Mouse (Mus musculus): ENCODE measurements around the gene Tax1bp1. TPM values are rescaled to one million over a fixed set of nuclear protein-coding genes. Genes with fewer than 3 reads are reported as not detected.
A peak's percentile ranks its signal among the peaks of the same experiment; 100 is the strongest.
"Not testable (repeated sequence)": the region's sequence is repeated elsewhere in the genome, so short reads cannot be mapped to it uniquely, and the experiment has no call there.

The Tax1bp1 gene
- 100 to 1,000 TPM; 122 to 136 TPM for total RNA-seq (2021)
- long read RNA-seq, experiment 1, transcript Tax1bp1-201 (18 exons, 3,285 nt): major isoform, 180 of 218 reads
- long read RNA-seq, experiment 1, partial matches to known transcripts: 9 of 218 reads
- long read RNA-seq, experiment 1, other reads (novel, unspliced or antisense): 29 of 218 reads
- long read RNA-seq, experiment 2, transcript Tax1bp1-201 (18 exons, 3,285 nt): major isoform, 121 of 142 reads
- long read RNA-seq, experiment 2, partial matches to known transcripts: 8 of 142 reads
- long read RNA-seq, experiment 2, other reads (novel, unspliced or antisense): 13 of 142 reads

DNA sequence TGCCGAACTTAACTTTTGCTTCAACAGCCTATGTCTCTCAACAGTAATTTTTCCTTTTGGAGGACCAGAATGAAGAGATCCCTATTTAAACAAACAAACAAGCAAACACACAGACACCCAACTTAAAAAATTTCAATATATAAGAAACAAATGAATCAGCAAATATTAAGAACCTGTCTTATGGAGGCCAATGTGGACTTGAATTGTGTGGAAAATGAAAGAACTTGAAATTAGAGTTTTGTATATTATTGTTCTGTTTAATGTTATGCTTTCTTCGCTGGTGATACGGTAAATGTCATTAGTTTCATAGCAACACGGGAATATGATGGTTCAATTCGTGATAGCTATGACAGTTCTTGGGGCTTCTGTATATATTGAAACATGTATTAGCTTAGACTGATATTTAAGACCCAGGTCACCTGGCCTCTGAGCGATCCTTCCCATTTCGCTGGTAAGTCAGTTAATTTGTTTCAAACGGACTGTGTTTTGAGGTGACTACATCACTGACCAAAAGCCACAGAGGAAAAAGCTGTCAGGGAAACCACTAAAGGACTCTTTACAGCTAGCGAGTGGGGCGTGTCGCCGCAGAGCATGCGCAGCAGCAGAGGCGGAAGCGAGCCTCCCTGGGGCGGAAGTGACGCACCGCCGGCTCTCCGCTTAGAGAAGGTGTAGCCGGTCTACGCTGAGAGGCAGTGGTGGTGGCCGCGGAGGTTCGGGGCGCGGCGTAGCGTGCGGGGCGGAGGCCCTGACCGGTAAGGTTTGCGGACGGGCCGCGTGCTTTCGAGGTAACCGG is at the start of gene Tax1bp1:
Gene Tax1bp1 (plus strand): TSS at position 626 of the 793 bp plus-strand sequence.
- peak; percentile 91 to 94 for DNase-seq (ENCODE audit: extremely low spot score in 1 of 2, low spot score in 2 of 2)
- intact Hi-C loops (cut with DNase I): loop anchor here (1.0 to 5.0 kb wide), 2 partner anchors 51 to 73 kb away; partner anchors contain the start of gene Hibadh

GRCm38 (mm10) chr6:52667641-52668040 is 45.9 kb upstream of the Tax1bp1 start:
- H3K27ac ChIP-seq: no peak overlapping the region
- H3K4me3 ChIP-seq: no peak overlapping the region
- intact Hi-C loops (cut with DNase I): no loop called here
- DNase-seq (ENCODE audit: extremely low spot score in 1 of 2, low spot score in 2 of 2): no peak
- no peak for TF ChIP-seq CTCF (IDR thresholded peaks at IDR 0.05)

More for the DNA sequence above, at the start of gene Tax1bp1:
- H3K4me3 ChIP-seq: peak within 1 kb of the TSS; percentile 79
- H3K27ac ChIP-seq: peak within 1 kb of the TSS; percentile 97
- no peak for TF ChIP-seq CTCF (IDR thresholded peaks at IDR 0.05)

DNA sequence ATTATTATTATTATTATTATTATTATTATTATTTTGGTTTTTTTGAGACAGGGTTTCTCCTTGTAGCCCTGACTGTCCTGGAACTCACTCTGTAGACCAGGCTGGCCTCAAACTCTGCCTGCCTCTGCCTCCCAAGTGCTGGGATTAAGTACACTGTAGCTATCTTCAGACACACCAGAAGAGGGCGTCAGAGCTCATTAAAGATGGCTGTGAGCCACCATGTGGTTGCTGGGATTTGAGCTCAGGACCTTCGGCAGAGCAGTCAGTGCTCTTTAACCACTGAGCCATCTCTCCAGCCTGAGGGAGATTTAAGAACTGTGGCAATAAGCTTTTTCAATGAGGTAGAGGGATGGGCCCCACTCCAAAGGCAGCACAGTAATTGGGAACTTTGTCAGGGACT is 43.7 kb upstream of the Tax1bp1 start:
- intact Hi-C loops (cut with DNase I); H3K4me3 ChIP-seq; H3K27ac ChIP-seq; DNase-seq (ENCODE audit: extremely low spot score in 1 of 2, low spot score in 2 of 2): not testable (repeated sequence)

GRCm38 (mm10) chr6:52671791-52672190 is 41.7 kb upstream of the Tax1bp1 start:
- no peak for TF ChIP-seq CTCF (IDR thresholded peaks at IDR 0.05)
- Histone ChIP-seq H3K27ac (no peak overlapping the region), H3K4me3 (no peak overlapping the region)
- DNase-seq (ENCODE audit: extremely low spot score in 1 of 2, low spot score in 2 of 2): no peak
- intact Hi-C loops (cut with DNase I): no loop called here

DNA sequence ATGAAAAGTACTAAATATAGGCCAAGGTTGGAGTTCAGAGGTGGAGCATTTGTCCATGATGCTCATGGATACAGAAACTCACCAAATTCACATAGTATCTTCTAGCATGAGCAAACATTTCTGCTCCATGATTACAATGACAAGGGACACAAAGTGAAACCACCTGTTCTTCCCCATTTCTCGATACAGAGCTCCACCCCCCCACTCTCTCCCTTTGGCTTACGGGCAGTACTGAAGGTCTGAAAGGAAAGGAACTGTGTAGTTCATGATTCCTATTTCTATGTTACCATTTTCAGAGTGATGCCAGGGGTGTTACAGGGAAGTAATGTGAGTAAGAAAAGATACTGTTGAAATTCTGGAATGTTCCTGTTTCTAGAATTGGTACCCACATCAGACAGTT is 41.0 kb upstream of the Tax1bp1 start:
- Histone ChIP-seq H3K4me3 (no peak overlapping the region), H3K27ac (no peak overlapping the region)
- no peak for DNase-seq (ENCODE audit: extremely low spot score in 1 of 2, low spot score in 2 of 2)
- intact Hi-C loops (cut with DNase I): no loop called here
- TF ChIP-seq CTCF (IDR thresholded peaks at IDR 0.05): no peak

DNA sequence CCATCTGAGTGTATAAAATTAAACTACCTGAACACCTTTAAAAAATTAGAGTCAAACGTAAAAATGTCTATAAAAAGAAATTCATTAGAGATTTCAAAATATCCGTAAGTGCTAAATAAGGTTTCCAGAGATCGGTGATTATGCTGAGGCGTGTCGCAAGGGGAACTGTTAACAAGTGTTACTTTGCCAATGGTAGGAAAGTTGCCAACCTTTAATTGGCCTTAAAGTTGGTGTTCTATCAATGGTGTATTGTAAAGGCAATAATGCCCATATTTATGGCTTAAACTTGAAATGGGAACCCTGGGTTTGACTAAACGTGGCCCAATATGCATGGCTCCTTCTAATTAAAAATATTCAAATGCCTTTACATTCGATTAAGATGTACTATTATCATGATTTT is 39.8 kb upstream of the Tax1bp1 start:
- intact Hi-C loops (cut with DNase I): no loop called here
- Histone ChIP-seq H3K27ac (no peak overlapping the region), H3K4me3 (no peak overlapping the region)
- TF ChIP-seq CTCF (IDR thresholded peaks at IDR 0.05): no peak
- DNase-seq (ENCODE audit: extremely low spot score in 1 of 2, low spot score in 2 of 2): no peak

GRCm38 (mm10) chr6:52674541-52674940 is 39.0 kb upstream of the Tax1bp1 start:
- no peak overlapping the region for H3K27ac ChIP-seq
- no peak for TF ChIP-seq CTCF (IDR thresholded peaks at IDR 0.05)
- intact Hi-C loops (cut with DNase I): no loop called here

DNA sequence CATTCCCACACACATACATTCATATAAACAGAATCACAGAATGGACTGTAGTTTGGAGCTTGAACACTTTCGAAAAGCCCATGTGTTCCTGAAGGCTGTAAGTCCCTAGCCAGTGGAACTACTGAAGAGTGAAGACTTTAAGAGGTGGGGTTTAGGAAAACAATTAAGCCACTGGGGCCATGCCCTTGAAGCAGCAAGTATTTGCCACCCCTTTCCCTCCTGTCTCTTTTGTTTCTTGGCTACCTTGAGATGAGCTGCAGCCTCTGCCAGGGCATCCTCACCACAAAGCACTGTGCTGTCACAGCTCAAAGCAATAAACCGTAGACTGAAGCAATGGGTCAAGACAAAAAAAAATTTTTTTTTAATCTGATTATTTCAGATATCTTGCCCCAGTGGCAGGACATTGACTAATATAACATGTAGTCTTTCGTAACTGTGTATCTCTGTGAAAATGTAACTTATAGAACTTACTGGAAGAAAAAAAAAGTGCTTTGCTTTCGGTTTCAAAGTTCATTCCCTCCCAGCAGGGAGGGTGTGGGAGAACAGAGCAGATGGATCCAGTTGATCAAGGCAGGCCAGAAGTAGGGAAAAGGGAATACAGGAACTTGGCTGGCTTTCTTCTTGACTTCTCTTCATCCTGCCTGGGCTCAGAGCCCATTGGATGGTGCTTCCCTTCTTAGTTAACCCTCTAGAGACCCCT is 38.2 kb upstream of the Tax1bp1 start:
- intact Hi-C loops (cut with DNase I): no loop called here
- no peak for TF ChIP-seq CTCF (IDR thresholded peaks at IDR 0.05)
- Histone ChIP-seq H3K4me3 (no peak overlapping the region), H3K27ac (no peak overlapping the region)
- DNase-seq (ENCODE audit: extremely low spot score in 1 of 2, low spot score in 2 of 2): no peak

More at GRCm38 (mm10) chr6:52674541-52674940, 39.0 kb upstream of the Tax1bp1 start:
- DNase-seq (ENCODE audit: extremely low spot score in 1 of 2, low spot score in 2 of 2): no peak
- H3K4me3 ChIP-seq: no peak overlapping the region

GRCm38 (mm10) chr6:52677534-52677933 is 36.0 kb upstream of the Tax1bp1 start:
- H3K27ac ChIP-seq; H3K4me3 ChIP-seq; intact Hi-C loops (cut with DNase I); DNase-seq (ENCODE audit: extremely low spot score in 1 of 2, low spot score in 2 of 2): not testable (repeated sequence)

GRCm38 (mm10) chr6:52679565-52679964 is 34.0 kb upstream of the Tax1bp1 start:
- Histone ChIP-seq H3K4me3 (no peak overlapping the region), H3K27ac (no peak overlapping the region)
- no peak for TF ChIP-seq CTCF (IDR thresholded peaks at IDR 0.05)
- intact Hi-C loops (cut with DNase I): no loop called here
- no peak for DNase-seq (ENCODE audit: extremely low spot score in 1 of 2, low spot score in 2 of 2)

GRCm38 (mm10) chr6:52680458-52681032 is 33.0 kb upstream of the Tax1bp1 start:
- TF ChIP-seq CTCF (IDR thresholded peaks at IDR 0.05): no peak
- intact Hi-C loops (cut with DNase I): no loop called here
- Histone ChIP-seq H3K27ac (no peak overlapping the region), H3K4me3 (no peak overlapping the region)
- DNase-seq (ENCODE audit: extremely low spot score in 1 of 2, low spot score in 2 of 2): no peak

All from left cerebral cortex, adult 2 months (tissue).